Mouse (Mus musculus) ES-E14 (cell line): ENCODE data around the gene Stx16.

Source experiments
- MAFK ChIP-seq: IDR thresholded peaks from 2 replicates; pipeline ENCODE4 v1.6.1; 2014; ENCODE audit warnings: mild to moderate bottlenecking, low read depth, low read length, inconsistent platforms; ENCODE audit not compliant: insufficient read depth
- ZC3H11A ChIP-seq: IDR thresholded peaks from 2 replicates; pipeline ENCODE4 v1.6.1; 2012; ENCODE audit warnings: low read depth, mild to moderate bottlenecking, inconsistent platforms, low read length, borderline replicate concordance

- TF ChIP-seq MAFK = no peak
- TF ChIP-seq ZC3H11A = no peak
Measured at GRCm38 (mm10) chr2:174114148-174114864, 38.2 kb downstream of the Stx16 start.
